24 mouse cellular contexts compared by ENCODE assay signal in the genomic region with DNA sequence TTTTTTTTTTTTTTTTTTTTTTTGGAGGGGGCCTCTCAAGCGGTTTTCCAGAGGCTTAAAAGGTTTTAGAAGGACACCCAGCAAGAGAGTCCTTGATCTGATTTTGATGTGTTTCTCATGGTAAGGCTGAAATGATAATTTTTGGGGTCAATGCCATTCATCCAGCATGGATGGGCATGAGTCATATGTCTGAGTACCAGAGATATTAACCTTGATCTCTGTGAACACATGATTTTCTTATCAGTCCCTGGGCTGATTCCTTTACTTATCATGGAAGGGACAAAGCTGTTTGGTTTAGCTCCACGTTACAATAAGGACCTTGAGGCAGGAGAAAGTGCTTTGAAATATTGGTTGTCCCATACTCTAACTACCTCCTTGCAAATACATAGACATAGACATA. TPM values are rescaled to one million over a fixed set of nuclear protein-coding genes. Genes with fewer than 3 reads are reported as not detected.
DNase-seq lines count a peak whose midpoint lies in the region.
"Had no signal": no experiment of that assay in that cellular context is flagged by ENCODE, and none has a peak within 500 bp of the region (broad histone marks: within the 10 kb centered on the region; RNA-seq: fewer than 3 reads in every experiment).

No protein-coding gene starts in this region.

- peak; percentile 57 to 87 for DNase-seq in adrenal gland, adult (ENCODE audit: inconsistent age in 2 of 2, low spot score in 1 of 2)
- DNase-seq in adrenal gland, postnatal 10 days: no peak
- peak; percentile 71 for DNase-seq in adrenal gland, adult 2 months
- DNase-seq in adrenal gland, postnatal 4 days (ENCODE audit: low spot score in 2 of 2): no peak
- DNase-seq in adrenal gland, adult 8-10 months: peak; percentile 43
- DNase-seq in adrenal gland, postnatal 25 days: no peak
- DNase-seq in ovary, adult 18-20 months (ENCODE audit: low spot score): peak; percentile 17
- no peak for DNase-seq in ovary, postnatal 14 days (ENCODE audit: low spot score)
- DNase-seq: adrenal gland, postnatal 14 days; adrenal gland, postnatal 36 days; B cell, adult 2 months; cerebellum, adult 11 months; cerebellum, adult 11-12 months; cerebellum, adult 18-20 months; cerebellum, adult 2 months; cerebellum, adult 8-10 months; cerebellum, adult 9-10 months; cerebellum, adult 9-11 months; cerebellum, postnatal 10 days had no signal

RNA-seq across cellular contexts. Expression of a gene that starts 10.5 kb away (rescaled TPM):
- 1 to 10 TPM; 7.2 to 7.5 TPM for total RNA-seq in adrenal gland, postnatal 10 days (2021)
- total RNA-seq in adrenal gland, adult 2 months (2021): 1 to 10 TPM; 3.7 to 6.9 TPM
- polyA plus RNA-seq in adrenal gland, adult 2 months (2012; rRNA removed): 2.8 and 3.2 TPM in 2 replicates
- total RNA-seq in adrenal gland, postnatal 4 days (2021): 10 to 100 TPM; 15.6 to 17.4 TPM
- total RNA-seq in adrenal gland, adult 8-10 months (2022): 1 to 10 TPM; 4.1 to 7.1 (median 5.8) TPM
- 5.7 and 7.4 TPM in 2 replicates for total RNA-seq in adrenal gland, postnatal 25 days (2021)
- total RNA-seq: MEL had no signal
- polyA plus RNA-seq: activated CD4-positive, CD25-positive, alpha-beta regulatory T cell, adult 4 months; C2C12; G1E; Patski had no signal

Comparison
In these comparisons a context has a peak if more than half of its experiments do, and no peak if none do; other contexts are left out.
1. DNase-seq: peak in adrenal gland, adult (2 of 2), adrenal gland, adult 2 months (single experiment), adrenal gland, adult 8-10 months (single experiment) and ovary, adult 18-20 months (single experiment); none in adrenal gland, postnatal 10 days (single experiment), adrenal gland, postnatal 4 days (0 of 2), adrenal gland, postnatal 25 days (single experiment) and ovary, postnatal 14 days (single experiment).